Mouse (Mus musculus) spleen, adult 12 weeks (tissue): ENCODE measurements around the gene Hdgf.
"Not testable (repeated sequence)": the region's sequence is repeated elsewhere in the genome, so short reads cannot be mapped to it uniquely, and the experiment has no call there.

Experiments used
- DNase-seq: peaks from one replicate; pipeline ENCODE4 v3.0.0; 2022; ENCODE audit warnings: low spot score

Hdgf gene

GRCm38 (mm10) chr3:87905880-87906485 is at the start of gene Hdgf:
Gene Hdgf, plus strand, starts transcription at chr3:87906321.
- DNase-seq = peak; percentile 90

GRCm38 (mm10) chr3:87857666-87858065 is 48.5 kb upstream of the Hdgf start:
- no peak for DNase-seq

- peak; percentile 27 for DNase-seq
These were observed 46.3 kb upstream of the Hdgf start for GRCm38 (mm10) chr3:87859813-87860212.

DNA sequence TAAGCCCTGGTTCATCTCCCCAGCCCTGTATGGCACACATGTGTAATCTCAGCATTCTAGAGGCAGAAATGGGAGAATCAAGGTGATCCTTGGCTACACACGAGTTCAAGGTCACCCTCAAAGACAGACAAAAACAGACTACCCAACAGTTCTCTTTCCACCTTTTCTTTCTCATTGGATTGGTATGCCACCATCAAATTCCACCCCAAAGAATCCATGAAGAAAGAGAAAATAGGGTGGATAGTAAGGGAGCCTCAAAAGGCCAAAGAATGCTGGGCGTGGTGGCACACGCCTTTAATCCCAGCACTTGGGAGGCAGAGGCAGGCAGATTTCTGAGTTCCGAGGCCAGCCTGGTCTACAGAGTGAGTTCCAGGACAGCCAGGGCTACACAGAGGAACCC is 42.0 kb upstream of the Hdgf start:
- DNase-seq = not testable (repeated sequence)

DNA sequence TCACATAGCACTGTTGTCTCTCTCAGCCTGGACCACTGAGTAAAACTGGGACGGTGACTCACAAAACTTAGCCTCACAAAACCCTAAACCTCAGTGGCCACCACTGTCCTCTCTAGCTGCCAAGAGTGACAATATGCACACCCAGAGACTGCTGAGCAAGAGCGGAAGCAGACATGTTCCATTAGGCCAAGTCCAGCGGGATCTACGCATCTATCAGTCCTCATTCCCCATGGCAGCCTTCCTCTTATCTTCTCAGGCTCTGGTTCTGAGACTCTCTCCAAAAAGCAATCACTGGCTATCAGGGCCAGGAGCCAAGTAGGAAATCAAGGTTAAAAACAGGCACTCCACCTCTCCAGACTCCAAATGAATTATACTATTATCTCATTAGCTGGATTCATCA is 28.4 kb upstream of the Hdgf start:
- DNase-seq = no peak

DNA sequence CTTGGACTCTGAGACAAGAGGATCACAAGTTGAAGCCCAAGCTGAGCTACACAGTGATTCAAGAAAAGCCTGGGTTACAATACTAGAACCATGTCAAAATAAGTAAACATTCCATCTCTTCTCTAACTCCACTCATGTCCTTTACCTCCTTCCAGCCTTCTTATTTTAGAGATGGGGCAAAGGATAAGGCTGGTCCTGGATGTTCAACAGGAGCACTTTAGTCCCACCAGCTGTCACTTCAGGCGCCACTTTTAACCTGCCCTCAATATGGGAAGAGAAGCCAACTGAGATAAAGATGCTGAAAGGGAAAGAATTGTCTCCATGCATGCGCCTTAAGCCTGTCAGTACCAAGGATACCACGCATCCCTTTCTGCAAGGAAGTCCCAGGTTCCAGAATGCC is 21.8 kb upstream of the Hdgf start:
- no peak for DNase-seq

DNA sequence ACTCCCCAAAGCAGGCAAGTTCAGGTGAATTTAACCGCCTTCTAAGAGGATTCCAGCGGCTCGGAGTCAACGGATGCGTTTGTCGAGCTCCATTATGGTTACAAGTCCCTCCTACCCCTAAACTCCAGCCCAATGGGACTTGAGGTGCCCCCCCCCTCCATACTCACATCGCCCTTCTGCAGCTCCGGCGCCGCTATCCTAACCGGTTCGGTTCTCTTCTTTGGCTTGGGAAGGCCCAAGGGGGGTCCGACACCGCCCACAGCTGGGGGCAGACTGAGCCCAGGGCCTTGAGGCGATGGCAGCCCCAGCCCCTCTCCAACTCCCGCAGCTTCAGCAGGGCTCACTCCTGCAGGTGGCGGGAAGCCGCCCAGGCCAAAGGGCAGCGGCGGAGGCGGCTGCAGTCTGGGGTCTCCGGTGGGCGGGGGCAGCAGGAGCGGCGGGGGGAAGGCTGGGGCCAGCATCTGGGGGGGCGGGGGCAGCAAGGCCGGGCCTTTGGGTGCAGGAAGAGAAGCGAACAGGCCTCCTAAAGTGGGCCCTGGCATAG is 21.3 kb upstream of the Hdgf start:
- DNase-seq = no peak

DNA sequence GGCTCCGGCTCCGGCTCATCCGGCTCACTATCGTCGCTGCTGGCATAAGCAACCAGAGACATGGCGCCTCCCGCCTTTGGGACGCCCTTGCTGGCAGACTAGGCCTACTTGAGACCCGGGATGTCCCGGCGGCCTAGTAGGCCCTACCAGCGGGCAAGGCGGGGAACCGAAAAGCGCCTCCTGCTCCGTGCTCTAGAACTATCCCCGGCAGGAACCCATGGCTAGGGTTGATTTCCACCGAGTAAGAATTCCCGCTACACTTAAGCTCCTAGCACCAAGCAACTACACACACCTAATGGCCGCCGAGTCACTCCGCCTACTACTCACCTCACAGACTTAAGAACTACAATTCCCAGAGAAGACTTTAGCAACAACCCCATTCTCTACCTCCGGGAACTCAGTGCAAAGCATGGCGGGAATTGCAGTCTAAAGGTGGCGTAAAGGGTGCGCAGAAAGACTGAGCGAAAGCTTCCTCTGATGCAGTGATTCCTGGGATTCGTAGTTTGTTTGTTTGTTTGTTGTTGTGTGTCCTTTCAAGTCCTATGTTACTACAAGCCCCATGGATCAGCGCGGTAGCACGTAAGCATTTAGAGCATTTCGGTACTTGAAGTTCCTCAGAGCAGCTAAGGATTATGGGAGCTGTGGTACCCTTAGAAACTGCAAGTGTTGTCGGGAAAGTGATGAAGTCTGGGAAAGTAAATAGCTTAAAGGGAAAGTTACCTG is 20.7 kb upstream of the Hdgf start, which contains the start of gene Prcc:
Gene Prcc, minus strand, starts transcription at position 328 of the 723 bp plus-strand sequence.
- DNase-seq = peak; percentile 85

- DNase-seq = no peak
These were observed 20.1 kb upstream of the Hdgf start for GRCm38 (mm10) chr3:87886004-87886365.

DNA sequence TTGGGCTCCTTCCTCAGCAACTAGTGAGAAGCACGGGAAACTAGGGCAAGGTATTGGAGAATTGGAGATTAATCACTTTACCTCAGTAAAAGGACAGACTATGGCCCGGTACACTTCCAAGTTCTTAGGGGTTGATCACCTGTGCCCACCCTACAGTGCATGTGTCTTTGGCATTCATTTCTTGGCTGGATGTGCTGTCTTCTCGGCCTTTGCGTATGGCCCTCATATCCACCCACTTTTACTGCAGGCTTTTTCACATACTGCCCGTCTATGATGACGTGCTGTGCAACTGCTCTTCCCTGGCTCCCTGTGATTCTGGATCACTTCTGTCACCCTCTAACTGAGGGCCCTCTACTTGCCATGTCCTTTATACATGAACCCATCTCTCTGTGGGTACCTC is 19.7 kb upstream of the Hdgf start:
- no peak for DNase-seq

DNA sequence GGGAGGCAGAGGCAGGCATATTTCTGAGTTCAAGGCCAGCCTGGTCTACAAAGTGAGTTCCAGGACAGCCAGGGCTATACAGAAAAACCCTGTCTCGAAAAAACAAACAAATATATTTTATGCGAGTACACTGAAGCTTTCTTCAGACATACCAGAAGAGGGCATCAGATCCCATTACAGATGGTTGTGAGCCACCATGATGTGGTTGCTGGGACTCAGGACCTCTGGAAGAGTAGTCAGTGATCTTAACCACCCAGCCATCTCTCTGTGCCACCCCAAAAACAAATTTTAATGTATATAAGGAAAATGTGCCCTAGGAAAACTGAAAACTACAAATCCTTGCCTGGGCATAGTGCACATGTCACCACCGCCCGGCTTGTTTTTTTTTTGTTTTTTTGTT is 18.7 kb upstream of the Hdgf start:
- not testable (repeated sequence) for DNase-seq

DNA sequence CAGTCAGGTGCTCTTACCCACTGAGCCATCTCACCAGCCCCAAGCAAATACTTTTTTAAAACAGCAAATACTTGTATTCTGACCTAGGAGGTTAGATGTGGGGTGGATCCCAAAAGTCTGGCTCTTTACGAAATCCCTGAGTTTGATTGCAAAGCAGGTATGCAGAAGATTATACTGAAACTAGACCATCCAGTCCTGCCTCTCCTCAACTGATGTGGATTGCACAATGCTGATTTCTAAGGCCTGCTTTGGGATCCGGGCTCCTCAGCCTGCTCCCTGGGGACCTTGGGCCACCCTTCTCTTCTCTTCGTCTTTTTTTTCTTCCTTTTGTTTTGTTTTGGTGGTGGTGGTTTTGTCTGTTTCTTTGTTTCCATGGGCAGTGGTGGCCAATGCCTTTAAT is 14.6 kb upstream of the Hdgf start:
- DNase-seq = no peak

GRCm38 (mm10) chr3:87893367-87893905 is 12.7 kb upstream of the Hdgf start:
- DNase-seq = no peak

GRCm38 (mm10) chr3:87899266-87899665 is 6.9 kb upstream of the Hdgf start:
- no peak for DNase-seq

- no peak for DNase-seq
These were observed 6.3 kb upstream of the Hdgf start for GRCm38 (mm10) chr3:87899776-87900175.

GRCm38 (mm10) chr3:87901036-87901624 is 5.0 kb upstream of the Hdgf start:
- DNase-seq = no peak

- DNase-seq = not testable (repeated sequence)
These were observed 4.2 kb upstream of the Hdgf start for GRCm38 (mm10) chr3:87901959-87902358.

GRCm38 (mm10) chr3:87903821-87904220 is 2.3 kb upstream of the Hdgf start:
- DNase-seq = no peak

- no peak for DNase-seq
These were observed 470 bp downstream of the Hdgf start for GRCm38 (mm10) chr3:87906601-87906980.

GRCm38 (mm10) chr3:87906981-87907857 is 1.1 kb downstream of the Hdgf start:
- no peak for DNase-seq

DNA sequence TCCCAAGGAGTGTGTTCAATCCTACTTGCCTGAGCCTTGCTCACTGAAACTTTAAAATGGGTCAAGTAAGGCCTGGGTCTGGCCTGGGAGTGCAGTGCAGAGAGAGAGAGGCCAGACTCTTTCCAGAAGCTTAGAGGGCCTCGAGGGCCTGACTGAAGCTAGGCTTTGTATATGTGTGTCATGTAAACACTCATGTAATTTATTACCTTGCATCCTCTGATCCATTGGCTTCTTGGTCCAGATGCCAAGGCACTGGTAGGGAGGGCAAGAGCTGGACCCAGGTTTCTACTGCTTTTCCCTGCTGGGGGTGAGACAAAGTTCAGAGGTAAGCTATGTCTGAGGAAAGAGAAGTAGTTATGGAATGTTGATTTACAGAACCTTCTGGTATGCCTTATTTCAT is 1.8 kb downstream of the Hdgf start:
- no peak for DNase-seq

- DNase-seq = no peak
These were observed 3.3 kb downstream of the Hdgf start for GRCm38 (mm10) chr3:87909381-87909780.
